Mouse (Mus musculus): ENCODE data around the gene Bbs9. TPM values are rescaled to one million over a fixed set of nuclear protein-coding genes. Genes with fewer than 3 reads are reported as not detected.

Gene Bbs9
- polyA plus RNA-seq, 1 experiment from 2014 or later = 18.4 TPM

DNA sequence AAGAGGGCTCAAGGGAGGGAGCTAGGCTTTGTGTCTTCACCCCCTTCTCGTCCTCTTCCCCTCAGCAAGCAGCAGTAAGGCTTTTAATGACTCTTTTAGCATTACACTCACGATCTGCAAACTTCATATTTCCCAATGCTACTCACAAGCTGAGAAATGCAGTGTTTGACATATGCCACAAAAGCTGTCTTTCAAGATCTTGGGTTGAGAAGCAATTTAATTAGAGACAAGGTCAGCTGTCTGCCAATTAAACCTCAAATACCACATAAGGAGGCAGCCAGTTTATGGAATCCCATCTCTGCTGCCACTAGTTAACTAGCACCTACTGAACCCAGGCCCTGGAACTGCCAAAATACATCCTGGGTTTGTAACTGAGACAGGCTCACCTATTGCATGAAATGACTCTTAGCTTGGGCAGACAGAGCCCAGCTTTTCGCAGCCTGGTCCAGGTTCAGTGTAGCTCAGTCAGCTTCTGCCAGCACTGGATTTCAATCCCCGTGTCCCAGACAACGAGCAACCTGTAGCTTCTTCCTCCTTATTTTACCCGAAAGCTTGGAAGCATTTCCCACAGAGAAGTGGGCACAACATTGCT, 278.7 kb downstream of the Bbs9 start:
- Histone ChIP-seq H3K27me3 (ENCODE audit: control insufficient read depth, insufficient read depth, low read length) (no peaks in the 10 kb centered on the region), H3K4me3 (ENCODE audit: low read depth, low read length) (no peak overlapping the region), H3K9me3 (ENCODE audit: control insufficient read depth, low read length) (no peaks in the 10 kb centered on the region), H3K27ac (ENCODE audit: low read depth, low read length) (no peak overlapping the region), H3K9ac (ENCODE audit: low read length) (no peak overlapping the region), H3K4me2 (ENCODE audit: low read depth, low read length, severe bottlenecking) (no peak overlapping the region), H3K36me3 (ENCODE audit: control insufficient read depth, insufficient read depth, low read length) (no peaks in the 10 kb centered on the region), H3K4me1 (replicated peaks; ENCODE audit: control insufficient read depth, insufficient read depth, low read length) (no peaks in the 10 kb centered on the region)
- no peak for ATAC-seq (replicated peaks; ENCODE audit: low FRiP score)
- WGBS = 38% methylated on average over 6 of the region's 6 CpGs
- no peak for DNase-seq (ENCODE audit: low spot score)

DNA sequence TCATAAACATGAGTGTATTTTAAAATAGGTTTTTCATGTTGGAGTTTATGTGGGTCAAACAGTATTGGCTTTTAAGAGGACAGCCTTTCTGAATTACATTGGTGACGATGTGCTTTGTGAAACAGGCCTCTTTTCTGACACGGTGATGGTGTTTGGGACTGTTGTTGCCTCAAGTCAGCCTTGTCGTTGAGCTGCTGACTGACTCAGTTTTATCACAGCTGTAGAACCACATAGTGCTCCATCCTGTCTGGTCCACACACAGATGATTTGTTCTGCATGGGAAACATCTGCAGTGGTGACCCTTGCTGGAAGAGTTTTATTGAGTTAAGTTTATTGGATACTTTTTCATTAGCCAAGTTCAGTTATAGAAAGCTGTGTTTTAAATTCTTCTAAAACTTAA, 283.0 kb downstream of the Bbs9 start:
- no peak for ATAC-seq (replicated peaks; ENCODE audit: low FRiP score)
- Histone ChIP-seq H3K27me3 (ENCODE audit: control insufficient read depth, insufficient read depth, low read length) (no peaks in the 10 kb centered on the region), H3K4me2 (ENCODE audit: low read depth, low read length, severe bottlenecking) (no peak overlapping the region), H3K4me1 (replicated peaks; ENCODE audit: control insufficient read depth, insufficient read depth, low read length) (no peaks in the 10 kb centered on the region), H3K9ac (ENCODE audit: low read length) (no peak overlapping the region), H3K4me3 (ENCODE audit: low read depth, low read length) (no peak overlapping the region), H3K27ac (ENCODE audit: low read depth, low read length) (no peak overlapping the region), H3K36me3 (ENCODE audit: control insufficient read depth, insufficient read depth, low read length) (no peaks in the 10 kb centered on the region), H3K9me3 (ENCODE audit: control insufficient read depth, low read length) (no peaks in the 10 kb centered on the region)
- no peak for DNase-seq (ENCODE audit: low spot score)
- WGBS = 86% methylated on average over 3 of the region's 3 CpGs

- H3K9me3 ChIP-seq (ENCODE audit: control insufficient read depth, low read length) = no peaks in the 10 kb centered on the region
- no peak for ATAC-seq (replicated peaks; ENCODE audit: low FRiP score)
- no peak for DNase-seq (ENCODE audit: low spot score)
- no peak overlapping the region for H3K4me2 ChIP-seq (ENCODE audit: low read depth, low read length, severe bottlenecking)
- H3K27me3 ChIP-seq (ENCODE audit: control insufficient read depth, insufficient read depth, low read length) = no peaks in the 10 kb centered on the region
- H3K36me3 ChIP-seq (ENCODE audit: control insufficient read depth, insufficient read depth, low read length) = no peaks in the 10 kb centered on the region
- H3K4me3 ChIP-seq (ENCODE audit: low read depth, low read length) = no peak overlapping the region
- no peak overlapping the region for H3K27ac ChIP-seq (ENCODE audit: low read depth, low read length)
- no peaks in the 10 kb centered on the region for H3K4me1 ChIP-seq (replicated peaks; ENCODE audit: control insufficient read depth, insufficient read depth, low read length)
- WGBS = 66% methylated on average over 3 of the region's 3 CpGs
- H3K9ac ChIP-seq (ENCODE audit: low read length) = no peak overlapping the region
Observed at GRCm38 (mm10) chr9:22759241-22759640, 283.7 kb downstream of the Bbs9 start.

DNA sequence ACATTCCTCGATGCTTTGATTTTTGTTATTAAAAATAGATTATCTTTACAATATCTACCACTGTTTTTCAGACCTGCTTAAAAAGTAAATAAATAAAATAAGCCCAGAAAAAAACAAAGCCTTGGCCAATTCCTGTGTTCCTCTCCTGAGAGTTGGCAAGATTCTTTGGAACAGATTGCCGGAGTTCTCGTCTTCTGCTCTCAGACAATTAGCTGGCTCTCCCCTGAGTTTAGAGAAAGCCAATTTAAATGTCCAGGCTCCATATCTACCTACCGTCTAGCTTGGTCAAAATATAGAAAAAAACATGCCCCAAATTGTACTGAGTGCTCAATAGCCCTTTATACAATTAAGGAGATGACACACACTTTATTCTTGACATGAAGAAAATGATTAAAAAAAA, 284.9 kb downstream of the Bbs9 start:
- no peak overlapping the region for H3K4me2 ChIP-seq (ENCODE audit: low read depth, low read length, severe bottlenecking)
- H3K27ac ChIP-seq (ENCODE audit: low read depth, low read length) = no peak overlapping the region
- H3K4me1 ChIP-seq (replicated peaks; ENCODE audit: control insufficient read depth, insufficient read depth, low read length) = no peaks in the 10 kb centered on the region
- ATAC-seq (replicated peaks; ENCODE audit: low FRiP score) = no peak
- H3K36me3 ChIP-seq (ENCODE audit: control insufficient read depth, insufficient read depth, low read length) = no peaks in the 10 kb centered on the region
- no peaks in the 10 kb centered on the region for H3K9me3 ChIP-seq (ENCODE audit: control insufficient read depth, low read length)
- no peaks in the 10 kb centered on the region for H3K27me3 ChIP-seq (ENCODE audit: control insufficient read depth, insufficient read depth, low read length)
- no peak for DNase-seq (ENCODE audit: low spot score)
- H3K9ac ChIP-seq (ENCODE audit: low read length) = no peak overlapping the region
- H3K4me3 ChIP-seq (ENCODE audit: low read depth, low read length) = no peak overlapping the region
- 81% methylated on average over 4 of the region's 4 CpGs for WGBS

- Histone ChIP-seq H3K4me1 (replicated peaks; ENCODE audit: control insufficient read depth, insufficient read depth, low read length) (no peaks in the 10 kb centered on the region), H3K4me2 (ENCODE audit: low read depth, low read length, severe bottlenecking) (no peak overlapping the region), H3K27ac (ENCODE audit: low read depth, low read length) (no peak overlapping the region), H3K4me3 (ENCODE audit: low read depth, low read length) (no peak overlapping the region), H3K36me3 (ENCODE audit: control insufficient read depth, insufficient read depth, low read length) (no peaks in the 10 kb centered on the region), H3K9me3 (ENCODE audit: control insufficient read depth, low read length) (no peaks in the 10 kb centered on the region), H3K27me3 (ENCODE audit: control insufficient read depth, insufficient read depth, low read length) (no peaks in the 10 kb centered on the region), H3K9ac (ENCODE audit: low read length) (no peak overlapping the region)
- 88% methylated on average over 8 of the region's 8 CpGs for WGBS
- ATAC-seq (replicated peaks; ENCODE audit: low FRiP score) = no peak
- DNase-seq (ENCODE audit: low spot score) = no peak
Observed at GRCm38 (mm10) chr9:22761487-22761886, 286.0 kb downstream of the Bbs9 start.

- H3K4me2 ChIP-seq (ENCODE audit: low read depth, low read length, severe bottlenecking) = no peak overlapping the region
- WGBS = 69% methylated on average over 4 of the region's 4 CpGs
Observed at GRCm38 (mm10) chr9:22765618-22766220, 290.2 kb downstream of the Bbs9 start.

DNA sequence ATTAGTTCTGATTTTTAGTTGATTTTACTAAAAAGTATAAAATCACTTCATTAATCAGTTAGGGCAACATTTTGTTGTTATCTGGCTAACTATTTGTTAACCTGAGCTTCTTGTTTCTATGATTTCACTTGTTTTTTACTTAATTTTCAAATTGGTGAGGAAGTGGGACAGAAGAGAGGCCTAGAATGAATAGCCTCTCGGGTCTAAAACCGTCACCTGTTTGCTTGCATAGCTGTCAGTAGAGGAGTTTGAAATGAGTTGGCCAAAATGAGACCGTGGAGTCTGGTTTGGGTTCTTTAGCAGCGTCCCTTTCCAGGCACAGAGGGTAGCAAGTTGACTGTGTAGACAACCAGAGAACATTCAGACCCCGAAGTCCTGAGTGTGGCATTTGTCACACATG, 291.6 kb downstream of the Bbs9 start:
- WGBS = 89% methylated on average over 5 of the region's 5 CpGs
- Histone ChIP-seq H3K9me3 (ENCODE audit: control insufficient read depth, low read length) (no peaks in the 10 kb centered on the region), H3K27me3 (ENCODE audit: control insufficient read depth, insufficient read depth, low read length) (no peaks in the 10 kb centered on the region), H3K36me3 (ENCODE audit: control insufficient read depth, insufficient read depth, low read length) (no peaks in the 10 kb centered on the region), H3K9ac (ENCODE audit: low read length) (no peak overlapping the region), H3K4me2 (ENCODE audit: low read depth, low read length, severe bottlenecking) (no peak overlapping the region), H3K4me3 (ENCODE audit: low read depth, low read length) (no peak overlapping the region), H3K27ac (ENCODE audit: low read depth, low read length) (no peak overlapping the region), H3K4me1 (replicated peaks; ENCODE audit: control insufficient read depth, insufficient read depth, low read length) (no peaks in the 10 kb centered on the region)
- DNase-seq (ENCODE audit: low spot score) = no peak
- no peak for ATAC-seq (replicated peaks; ENCODE audit: low FRiP score)

More at GRCm38 (mm10) chr9:22765618-22766220, 290.2 kb downstream of the Bbs9 start:
- no peak overlapping the region for H3K4me3 ChIP-seq (ENCODE audit: low read depth, low read length)
- H3K27ac ChIP-seq (ENCODE audit: low read depth, low read length) = no peak overlapping the region
- no peaks in the 10 kb centered on the region for H3K36me3 ChIP-seq (ENCODE audit: control insufficient read depth, insufficient read depth, low read length)
- ATAC-seq (replicated peaks; ENCODE audit: low FRiP score) = no peak
- no peaks in the 10 kb centered on the region for H3K27me3 ChIP-seq (ENCODE audit: control insufficient read depth, insufficient read depth, low read length)
- DNase-seq (ENCODE audit: low spot score) = no peak
- no peaks in the 10 kb centered on the region for H3K9me3 ChIP-seq (ENCODE audit: control insufficient read depth, low read length)
- H3K4me1 ChIP-seq (replicated peaks; ENCODE audit: control insufficient read depth, insufficient read depth, low read length) = no peaks in the 10 kb centered on the region
- H3K9ac ChIP-seq (ENCODE audit: low read length) = no peak overlapping the region

DNA sequence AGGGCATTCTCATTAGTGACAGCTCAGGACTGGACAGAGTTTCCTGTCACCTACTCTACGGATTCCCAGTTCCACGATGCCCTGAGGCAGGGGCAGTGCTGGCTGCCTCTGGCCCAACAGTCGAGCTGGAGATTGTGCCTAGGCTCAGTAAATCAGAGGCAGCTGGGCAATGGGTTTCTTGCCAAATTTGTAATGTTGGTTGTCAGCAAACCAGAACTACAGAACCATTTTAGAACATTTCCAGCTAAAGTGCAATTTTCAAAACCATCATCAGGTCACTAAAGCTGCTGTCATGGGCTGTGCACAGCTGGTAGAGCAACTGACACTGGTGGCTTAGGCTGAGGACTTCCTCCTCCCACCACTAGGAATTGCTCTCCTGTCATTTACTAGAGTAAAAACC, 292.3 kb downstream of the Bbs9 start:
- H3K4me1 ChIP-seq (replicated peaks; ENCODE audit: control insufficient read depth, insufficient read depth, low read length) = no peaks in the 10 kb centered on the region
- no peaks in the 10 kb centered on the region for H3K9me3 ChIP-seq (ENCODE audit: control insufficient read depth, low read length)
- no peak overlapping the region for H3K4me3 ChIP-seq (ENCODE audit: low read depth, low read length)
- no peak overlapping the region for H3K9ac ChIP-seq (ENCODE audit: low read length)
- H3K36me3 ChIP-seq (ENCODE audit: control insufficient read depth, insufficient read depth, low read length) = no peaks in the 10 kb centered on the region
- no peak overlapping the region for H3K4me2 ChIP-seq (ENCODE audit: low read depth, low read length, severe bottlenecking)
- no peak overlapping the region for H3K27ac ChIP-seq (ENCODE audit: low read depth, low read length)
- DNase-seq (ENCODE audit: low spot score) = no peak
- ATAC-seq (replicated peaks; ENCODE audit: low FRiP score) = no peak
- 73% methylated on average over 3 of the region's 3 CpGs for WGBS
- H3K27me3 ChIP-seq (ENCODE audit: control insufficient read depth, insufficient read depth, low read length) = no peaks in the 10 kb centered on the region

DNA sequence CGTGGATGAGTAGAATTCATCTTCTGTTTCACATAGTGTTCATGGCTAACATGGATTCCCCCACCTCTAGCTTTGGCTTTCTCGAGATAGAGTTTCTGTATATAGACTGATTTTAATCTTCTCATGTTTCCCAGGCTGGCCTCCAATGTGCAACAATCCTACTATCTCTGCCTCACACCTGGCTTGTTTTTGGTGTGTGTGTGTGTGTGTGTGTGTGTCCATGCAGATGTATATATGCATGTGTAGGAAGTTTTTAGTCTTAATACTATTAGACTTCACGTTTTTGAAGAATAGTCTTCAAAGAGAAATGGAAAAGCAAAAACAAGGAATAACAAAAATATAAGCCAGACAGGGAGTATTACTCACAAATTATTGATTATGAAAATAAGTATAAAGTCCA, 296.3 kb downstream of the Bbs9 start:
- DNase-seq (ENCODE audit: low spot score) (no peak), ATAC-seq (replicated peaks; ENCODE audit: low FRiP score) (no peak)
- H3K27me3 ChIP-seq (ENCODE audit: control insufficient read depth, insufficient read depth, low read length) = no peaks in the 10 kb centered on the region
- no peak overlapping the region for H3K9ac ChIP-seq (ENCODE audit: low read length)
- no peaks in the 10 kb centered on the region for H3K36me3 ChIP-seq (ENCODE audit: control insufficient read depth, insufficient read depth, low read length)
- H3K4me1 ChIP-seq (replicated peaks; ENCODE audit: control insufficient read depth, insufficient read depth, low read length) = no peaks in the 10 kb centered on the region
- no peak overlapping the region for H3K27ac ChIP-seq (ENCODE audit: low read depth, low read length)
- no peaks in the 10 kb centered on the region for H3K9me3 ChIP-seq (ENCODE audit: control insufficient read depth, low read length)
- no peak overlapping the region for H3K4me2 ChIP-seq (ENCODE audit: low read depth, low read length, severe bottlenecking)
- WGBS = 85% methylated on average over 3 of the region's 3 CpGs
- no peak overlapping the region for H3K4me3 ChIP-seq (ENCODE audit: low read depth, low read length)

All from forebrain, embryonic 11.5 days (tissue).